Mouse (Mus musculus) layer of hippocampus, adult 9-10 months (tissue): ENCODE results near the gene Elk3.

ENCODE experiments used
- DNase-seq: peaks from one replicate; pipeline ENCODE4 v3.0.0; 2022; ENCODE audit warnings: low spot score

Gene Elk3

GRCm38 (mm10) chr10:93331543-93331942 lies 20.6 kb upstream of the Elk3 start:
- DNase-seq: no peak

- DNase-seq: no peak
Observed at GRCm38 (mm10) chr10:93328321-93328720, 17.4 kb upstream of the Elk3 start.

GRCm38 (mm10) chr10:93327187-93327586 lies 16.3 kb upstream of the Elk3 start:
- no peak for DNase-seq

- DNase-seq: no peak
Observed at GRCm38 (mm10) chr10:93326741-93327100, 15.8 kb upstream of the Elk3 start.

GRCm38 (mm10) chr10:93325804-93326740 lies 15.1 kb upstream of the Elk3 start:
- no peak for DNase-seq

DNA sequence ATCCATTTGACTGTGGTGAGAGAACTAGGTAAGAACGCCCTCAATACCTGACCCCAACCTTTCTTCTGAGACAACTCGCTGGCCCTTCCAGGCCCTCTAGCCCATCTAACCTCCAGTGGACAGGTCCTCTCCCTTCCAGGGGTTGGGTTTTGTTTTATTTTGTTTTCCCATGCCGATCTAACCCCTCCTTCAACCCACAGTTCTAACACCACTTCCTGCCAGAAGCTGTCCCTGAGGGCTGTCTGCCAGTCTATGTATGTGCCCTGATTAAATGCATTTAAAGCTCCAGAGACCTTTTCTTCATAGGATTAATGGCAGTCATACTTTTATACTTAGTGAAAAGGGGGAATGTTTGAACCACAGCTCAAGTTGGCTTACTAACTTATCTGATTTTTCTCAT lies 14.4 kb upstream of the Elk3 start:
- DNase-seq: no peak

- DNase-seq: no peak
Observed at GRCm38 (mm10) chr10:93324438-93324837, 13.5 kb upstream of the Elk3 start.

DNA sequence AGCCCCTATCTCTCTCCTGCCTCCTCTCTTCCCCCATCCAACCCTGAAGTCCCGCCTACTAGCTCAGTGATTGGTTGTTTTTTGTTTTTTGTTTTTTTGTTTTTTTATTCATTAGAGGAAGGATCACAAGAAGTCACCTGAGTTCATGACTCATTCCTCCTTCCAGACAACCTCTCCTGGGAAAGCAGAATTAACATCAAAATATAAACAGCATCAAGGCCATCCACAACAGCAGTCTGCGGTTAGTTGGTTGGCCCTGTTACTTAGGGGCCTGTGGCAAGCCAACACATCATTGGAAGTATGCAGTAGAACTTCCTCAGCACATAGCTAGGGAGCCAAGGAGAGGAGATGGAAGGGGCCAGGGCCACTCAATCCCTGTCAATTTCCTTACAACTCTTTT lies 12.7 kb upstream of the Elk3 start:
- no peak for DNase-seq

GRCm38 (mm10) chr10:93321763-93322162 lies 10.8 kb upstream of the Elk3 start:
- DNase-seq: no peak

DNA sequence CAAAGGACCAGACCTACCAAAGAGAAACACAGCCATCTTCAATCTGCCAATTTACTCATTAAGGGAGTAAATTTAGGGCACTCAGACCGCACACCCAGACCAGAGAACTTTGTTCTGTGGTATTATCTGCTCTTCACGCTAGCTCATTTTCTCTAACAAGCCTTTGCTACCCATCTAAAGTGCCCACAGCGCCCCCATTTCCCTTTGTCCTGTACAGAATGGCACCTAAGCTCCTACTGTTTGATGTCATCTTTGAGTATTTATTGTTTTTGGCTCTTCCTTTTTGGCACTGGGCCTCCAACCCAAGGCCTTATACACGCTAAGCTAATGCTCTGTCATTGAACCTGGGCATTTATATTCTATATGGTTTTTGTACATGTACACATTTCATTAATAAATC lies 9.2 kb upstream of the Elk3 start:
- DNase-seq: no peak

- no peak for DNase-seq
Observed at GRCm38 (mm10) chr10:93319526-93320063, 8.7 kb upstream of the Elk3 start.

DNA sequence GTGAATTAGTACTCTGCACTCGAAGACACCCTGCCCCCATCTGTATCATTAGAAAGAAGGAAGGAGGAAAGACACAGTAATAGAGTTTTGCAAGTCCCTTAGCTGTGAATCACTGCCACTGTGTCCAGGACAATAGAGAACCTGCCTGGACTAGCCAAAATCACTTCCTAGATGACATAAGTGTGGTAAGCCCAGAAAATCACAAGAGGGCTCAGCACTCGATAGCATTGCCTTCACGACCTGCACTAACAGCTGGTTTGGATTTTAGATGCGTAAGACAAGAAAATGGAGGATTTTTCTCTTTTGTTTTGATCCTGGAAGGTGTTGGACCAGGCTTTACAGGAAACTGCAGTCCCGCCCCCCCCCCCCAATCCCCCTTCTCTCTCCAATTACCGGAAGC lies 6.0 kb upstream of the Elk3 start:
- DNase-seq: no peak

- no peak for DNase-seq
Observed at GRCm38 (mm10) chr10:93311576-93311975, 641 bp upstream of the Elk3 start.

DNA sequence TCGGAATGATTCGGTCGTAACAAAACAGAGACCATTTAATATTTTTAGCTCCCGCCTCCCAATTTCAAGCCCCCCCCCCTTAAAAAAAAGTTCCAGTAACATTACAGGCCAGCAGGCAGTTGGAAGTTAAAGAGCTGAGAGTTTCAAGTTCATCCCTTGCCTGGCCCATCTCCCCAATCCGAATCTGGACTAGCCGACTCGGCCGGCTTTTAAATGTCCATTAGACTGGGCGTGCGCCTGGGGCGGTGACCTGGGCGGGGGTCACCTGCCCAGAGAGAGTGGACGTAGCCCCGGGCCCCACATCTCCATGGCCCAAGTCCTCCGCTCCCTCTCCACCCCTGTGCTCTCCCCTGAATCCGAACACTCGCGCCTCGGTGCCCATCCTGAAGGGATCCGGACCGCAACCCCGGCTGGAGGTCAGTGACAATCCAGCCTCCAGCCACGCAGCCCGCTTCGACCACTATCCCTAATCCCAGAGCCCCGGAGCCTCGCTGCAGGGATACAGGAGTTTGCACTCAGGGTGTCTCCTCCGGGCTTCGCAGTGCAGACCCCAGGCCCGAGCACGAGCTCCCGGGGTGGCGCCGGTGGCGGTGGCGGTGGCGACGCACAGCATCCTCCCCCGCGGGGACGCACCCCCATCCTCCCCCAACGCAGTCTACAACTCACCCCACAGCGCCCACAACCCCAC lies 857 bp downstream of the Elk3 start:
- DNase-seq: no peak

GRCm38 (mm10) chr10:93309131-93309933 lies 1.6 kb downstream of the Elk3 start:
- DNase-seq: no peak

DNA sequence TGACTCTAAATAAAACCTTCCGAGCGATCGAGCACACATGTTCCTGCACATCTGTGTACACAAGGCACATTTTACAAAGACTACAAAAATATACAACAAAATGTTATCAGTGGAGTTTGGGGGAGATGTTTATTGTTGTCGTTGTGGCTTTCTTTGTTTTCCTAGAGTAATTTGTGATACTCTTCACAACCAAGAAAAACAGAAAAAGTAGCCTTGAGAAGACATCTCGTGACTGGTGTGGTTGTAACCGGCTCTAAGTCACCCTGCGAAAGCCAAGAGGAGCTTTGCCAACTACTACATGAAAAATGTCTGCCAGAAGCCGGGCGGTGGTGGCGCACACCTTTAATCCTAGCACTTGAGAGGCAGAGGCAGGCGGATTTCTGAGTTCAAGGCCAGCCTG lies 4.6 kb downstream of the Elk3 start:
- DNase-seq: no peak

DNA sequence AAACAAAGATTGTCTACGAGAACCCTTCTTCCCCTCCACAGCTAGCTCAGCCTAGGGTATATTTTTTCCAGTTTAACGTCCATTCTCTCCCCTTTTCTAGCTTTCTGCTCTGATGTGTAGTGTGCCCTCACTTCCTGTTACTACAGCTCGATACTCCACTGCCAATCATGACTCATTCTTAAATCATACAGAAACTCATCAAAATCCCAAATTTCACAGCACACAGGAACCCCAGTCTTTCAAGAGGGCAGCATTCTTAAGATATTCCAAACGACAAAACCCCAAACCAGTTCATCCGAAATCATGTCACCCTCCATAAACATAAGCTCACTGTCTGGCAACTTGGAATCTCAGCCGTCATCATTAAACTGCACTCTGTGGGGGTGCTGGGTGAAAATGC lies 5.0 kb downstream of the Elk3 start:
- no peak for DNase-seq

GRCm38 (mm10) chr10:93303231-93303630 lies 7.7 kb downstream of the Elk3 start:
- DNase-seq: no peak

DNA sequence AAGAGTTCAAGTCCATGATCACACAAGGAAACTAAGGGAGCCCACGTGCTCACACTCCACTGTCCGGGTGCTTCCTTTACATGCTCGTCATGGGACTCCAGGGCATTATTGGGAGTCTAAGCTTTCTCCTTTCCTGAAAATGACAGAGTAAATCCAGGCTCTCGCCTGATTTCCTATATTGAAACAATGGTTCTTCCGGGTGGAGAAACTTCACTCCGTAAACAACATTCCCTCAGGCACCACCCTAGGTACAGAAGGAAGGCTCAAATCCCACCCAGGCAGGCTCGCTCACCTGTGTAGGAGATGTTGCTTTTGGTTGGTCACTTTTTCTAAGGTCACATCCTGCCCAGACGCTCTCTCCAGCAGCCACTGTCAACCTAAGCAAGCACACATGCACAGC lies 9.1 kb downstream of the Elk3 start:
- no peak for DNase-seq

DNA sequence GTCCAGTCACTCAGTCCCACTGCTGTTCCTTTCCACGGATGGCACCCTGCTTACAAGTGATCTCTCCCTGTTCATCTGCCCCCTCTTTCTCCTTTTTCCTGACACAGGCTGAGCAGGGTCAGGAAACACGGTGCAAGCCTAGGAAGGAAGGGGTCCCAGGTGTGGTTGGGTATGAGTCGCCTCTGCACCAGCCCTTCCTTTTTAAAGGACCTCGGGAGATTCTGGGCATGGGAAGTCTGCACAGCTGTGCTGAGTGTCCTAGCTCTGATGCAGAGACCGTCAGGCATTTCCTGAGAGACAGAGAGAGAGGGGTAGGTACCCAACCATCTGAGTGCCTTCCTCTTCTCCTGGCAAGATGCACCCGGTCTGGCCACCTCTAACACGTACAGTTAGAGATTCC lies 12.7 kb downstream of the Elk3 start:
- DNase-seq: no peak

- DNase-seq: no peak
Observed at GRCm38 (mm10) chr10:93297774-93298173, 13.2 kb downstream of the Elk3 start.

- DNase-seq: no peak
Observed at GRCm38 (mm10) chr10:93294547-93295219, 16.3 kb downstream of the Elk3 start.
